Mouse (Mus musculus): Measurements from ENCODE around the gene Dmac2.
A peak's percentile ranks its signal among the peaks of the same experiment; 100 is the strongest.

The Dmac2 gene

GRCm38 (mm10) chr7:25655601-25656428, 36.6 kb downstream of the Dmac2 start:
- DNase-seq (ENCODE audit: low spot score): no peak

- DNase-seq (ENCODE audit: low spot score): no peak
Observed at GRCm38 (mm10) chr7:25657785-25658184, 38.6 kb downstream of the Dmac2 start.

- peak; percentile 100 for DNase-seq (ENCODE audit: low spot score)
Observed at GRCm38 (mm10) chr7:25658657-25659472, 39.7 kb downstream of the Dmac2 start, which contains the start of the genes Bckdha and Exosc5. TSS of gene Bckdha (minus strand) at chr7:25658981. TSS of gene Exosc5 (plus strand) at chr7:25659164.

- no peak for DNase-seq (ENCODE audit: low spot score)
Observed at GRCm38 (mm10) chr7:25666381-25666780, 47.2 kb downstream of the Dmac2 start.

- no peak for DNase-seq (ENCODE audit: low spot score)
Observed at GRCm38 (mm10) chr7:25669158-25669557, 49.9 kb downstream of the Dmac2 start.

GRCm38 (mm10) chr7:25669631-25670030, 50.4 kb downstream of the Dmac2 start:
- DNase-seq (ENCODE audit: low spot score): no peak

- no peak for DNase-seq (ENCODE audit: low spot score)
Observed at GRCm38 (mm10) chr7:25670096-25670495, 50.9 kb downstream of the Dmac2 start.

GRCm38 (mm10) chr7:25671686-25672085, 52.5 kb downstream of the Dmac2 start:
- no peak for DNase-seq (ENCODE audit: low spot score)

GRCm38 (mm10) chr7:25672442-25672841, 53.2 kb downstream of the Dmac2 start:
- DNase-seq (ENCODE audit: low spot score): no peak

GRCm38 (mm10) chr7:25674297-25674696, 55.1 kb downstream of the Dmac2 start:
- no peak for DNase-seq (ENCODE audit: low spot score)

- no peak for DNase-seq (ENCODE audit: low spot score)
Observed at GRCm38 (mm10) chr7:25674719-25675300, 55.6 kb downstream of the Dmac2 start, which contains the start of gene Tmem91. TSS of gene Tmem91 (minus strand) at chr7:25675166.
